Mouse (Mus musculus) liver, embryonic 16.5 days (tissue): ENCODE results near the gene Daxx. TPM values are rescaled to one million over a fixed set of nuclear protein-coding genes. Genes with fewer than 3 reads are reported as not detected.

Experiments
- ATAC-seq: fragments of 200-750 bp; cut with Nextera tagmentation; 2 replicates; pipeline ENCODE4 v1.8.0; 2017; ENCODE audit warnings: low read depth, mild to moderate bottlenecking, moderate number of reproducible peaks, moderate library complexity
- H3K27ac ChIP-seq: fragments of 300-500 bp; sonication (generic); 2 replicates; pipeline ENCODE4 v1.5.1; 2014; ENCODE audit warnings: mild to moderate bottlenecking, low read length
- H3K27me3 ChIP-seq: fragments of 300-500 bp; sonication (generic); 2 replicates; pipeline ENCODE4 v1.6.1; 2014; ENCODE audit warnings: low read depth, low read length, mixed read lengths; ENCODE audit not compliant: control insufficient read depth, insufficient read depth
- H3K36me3 ChIP-seq: fragments of 300-500 bp; sonication (generic); 2 replicates; pipeline ENCODE4 v1.6.1; 2014; ENCODE audit warnings: mild to moderate bottlenecking; ENCODE audit not compliant: control insufficient read depth, insufficient read depth
- H3K4me1 ChIP-seq: fragments of 300-500 bp; sonication (generic); 2 replicates; pipeline ENCODE4 v1.6.1; 2014; ENCODE audit warnings: low read depth, low read length, mixed read lengths; ENCODE audit not compliant: control insufficient read depth
- H3K4me2 ChIP-seq: fragments of 300-500 bp; sonication (generic); 2 replicates; pipeline ENCODE4 v1.6.1; 2014; ENCODE audit warnings: low read depth, low read length, mixed read lengths
- H3K4me3 ChIP-seq: fragments of 300-500 bp; sonication (generic); 2 replicates; pipeline ENCODE4 v1.5.1; 2014; ENCODE audit warnings: low read depth, mild to moderate bottlenecking, low read length
- H3K9ac ChIP-seq: fragments of 300-500 bp; sonication (generic); 2 replicates; pipeline ENCODE4 v1.6.1; 2014; ENCODE audit warnings: low read depth, low read length
- H3K9me3 ChIP-seq: fragments of 300-500 bp; sonication (generic); replicated peaks from 2 replicates; pipeline ENCODE4 v1.6.1; 2016; ENCODE audit warnings: low read length; ENCODE audit not compliant: control insufficient read depth
- WGBS: fragments of 180-500 bp; shearing (Covaris S2); extraction: QIAGEN DNeasy Blood & Tissue Kit; methylation state at CpG from one replicate; pipeline ENCODE4 v1.1.7; 2014; ENCODE audit not compliant: insufficient replicate concordance; 5-methylcytosine and 5-hydroxymethylcytosine counted together
- polyA plus RNA-seq: library from polyadenylated mRNA; unstranded; fragments of >200 nt; fragmentation: Nextera tagmentation; extraction: Ambion mirVana; gene quantifications from 2 replicates; pipeline ENCODE4 v1.2.1, GENCODE M21; 2015

Gene Daxx
- polyA plus RNA-seq, 1 experiment from 2014 or later, result 19.6 TPM

- no peak overlapping the region for H3K4me3 ChIP-seq
- no peak overlapping the region for H3K9ac ChIP-seq
- 76% methylated on average over 14 of the region's 14 CpGs for WGBS
- ATAC-seq, result no peak
- no peaks in the 10 kb centered on the region for H3K27me3 ChIP-seq
- H3K27ac ChIP-seq, result no peak overlapping the region
- H3K36me3 ChIP-seq, result peaks cover 6% of the 10 kb centered on the region; the same call in 1 of the 2 replicates
- no peak overlapping the region for H3K4me2 ChIP-seq
- H3K4me1 ChIP-seq, result peaks cover 30% of the 10 kb centered on the region
- no peaks in the 10 kb centered on the region for H3K9me3 ChIP-seq
Measured at GRCm38 (mm10) chr17:33932448-33932847, 23.2 kb downstream of the Daxx start.

GRCm38 (mm10) chr17:33932970-33933369 is 23.8 kb downstream of the Daxx start:
- Histone ChIP-seq H3K27me3 (no peaks in the 10 kb centered on the region), H3K4me3 (no peak overlapping the region), H3K9me3 (no peaks in the 10 kb centered on the region), H3K9ac (no peak overlapping the region), H3K4me1 (peaks cover 26% of the 10 kb centered on the region), H3K4me2 (no peak overlapping the region), H3K27ac (no peak overlapping the region), H3K36me3 (peaks cover 8% of the 10 kb centered on the region; the same call in 1 of the 2 replicates)
- WGBS, result 84% methylated on average over 15 of the region's 15 CpGs
- no peak for ATAC-seq

- Histone ChIP-seq H3K9me3 (no peaks in the 10 kb centered on the region), H3K36me3 (peaks cover 8% of the 10 kb centered on the region; the same call in 1 of the 2 replicates), H3K4me3 (no peak overlapping the region), H3K4me1 (peaks cover 25% of the 10 kb centered on the region), H3K27me3 (no peaks in the 10 kb centered on the region), H3K27ac (no peak overlapping the region), H3K9ac (no peak overlapping the region), H3K4me2 (no peak overlapping the region)
- ATAC-seq, result no peak
- WGBS, result 79% methylated on average over 21 of the region's 21 CpGs
Measured at GRCm38 (mm10) chr17:33935422-33936055, 26.3 kb downstream of the Daxx start.

- Histone ChIP-seq H3K9me3 (no peaks in the 10 kb centered on the region), H3K27ac (no peak overlapping the region), H3K9ac (no peak overlapping the region), H3K36me3 (peaks cover 8% of the 10 kb centered on the region; the same call in 1 of the 2 replicates), H3K4me1 (peaks cover 26% of the 10 kb centered on the region), H3K4me2 (no peak overlapping the region), H3K27me3 (no peaks in the 10 kb centered on the region), H3K4me3 (no peak overlapping the region)
- WGBS, result 81% methylated on average over 15 of the region's 15 CpGs
- ATAC-seq, result no peak
Measured at GRCm38 (mm10) chr17:33936993-33937392, 27.8 kb downstream of the Daxx start.

GRCm38 (mm10) chr17:33938783-33939182 is 29.6 kb downstream of the Daxx start:
- Histone ChIP-seq H3K9ac (no peak overlapping the region), H3K9me3 (no peaks in the 10 kb centered on the region), H3K4me2 (no peak overlapping the region), H3K4me1 (peaks cover 22% of the 10 kb centered on the region), H3K4me3 (no peak overlapping the region), H3K27ac (no peak overlapping the region), H3K36me3 (peaks cover 12% of the 10 kb centered on the region), H3K27me3 (no peaks in the 10 kb centered on the region)
- no peak for ATAC-seq
- 66% methylated on average over 11 of the region's 11 CpGs for WGBS

- Histone ChIP-seq H3K36me3 (peaks cover 18% of the 10 kb centered on the region), H3K4me2 (peak within 1 kb of the TSS; percentile 98), H3K9ac (peak within 1 kb of the TSS; percentile 77), H3K4me1 (peaks cover 22% of the 10 kb centered on the region), H3K4me3 (peak within 1 kb of the TSS; percentile 94), H3K27me3 (no peaks in the 10 kb centered on the region), H3K27ac (peak within 1 kb of the TSS; percentile 68), H3K9me3 (no peaks in the 10 kb centered on the region)
- under 1% methylated on average over 36 of the region's 36 CpGs for WGBS
- peak; percentile 90 for ATAC-seq
Measured at GRCm38 (mm10) chr17:33940206-33940805, 31.1 kb downstream of the Daxx start, which contains the start of the genes Pfdn6 and Wdr46. TSS of gene Pfdn6 (minus strand) at chr17:33940343. TSS of gene Wdr46 (plus strand) at chr17:33940660.

- peaks cover 22% of the 10 kb centered on the region for H3K4me1 ChIP-seq
Measured at GRCm38 (mm10) chr17:33940981-33941380, 31.8 kb downstream of the Daxx start.

GRCm38 (mm10) chr17:33941381-33941780 is 32.2 kb downstream of the Daxx start:
- Histone ChIP-seq H3K4me2 (peak overlapping the region; percentile 98), H3K27me3 (no peaks in the 10 kb centered on the region), H3K9me3 (no peaks in the 10 kb centered on the region), H3K4me3 (peak overlapping the region; percentile 94), H3K36me3 (peaks cover 18% of the 10 kb centered on the region), H3K4me1 (peaks cover 22% of the 10 kb centered on the region), H3K9ac (peak overlapping the region; percentile 77), H3K27ac (no peak overlapping the region)
- WGBS, result 38% methylated on average over 19 of the region's 19 CpGs
- ATAC-seq, result no peak

More at GRCm38 (mm10) chr17:33940981-33941380, 31.8 kb downstream of the Daxx start:
- Histone ChIP-seq H3K9ac (peak overlapping the region; percentile 77), H3K4me2 (peak overlapping the region; percentile 98), H3K9me3 (no peaks in the 10 kb centered on the region), H3K27me3 (no peaks in the 10 kb centered on the region), H3K4me3 (peak overlapping the region; percentile 94), H3K36me3 (peaks cover 18% of the 10 kb centered on the region), H3K27ac (no peak overlapping the region; the same call in 1 of the 2 replicates)
- ATAC-seq, result no peak
- WGBS, result 1% methylated on average over 26 of the region's 26 CpGs

GRCm38 (mm10) chr17:33943454-33943853 is 34.2 kb downstream of the Daxx start:
- Histone ChIP-seq H3K4me3 (no peak overlapping the region), H3K9ac (no peak overlapping the region), H3K4me1 (peaks cover 22% of the 10 kb centered on the region), H3K27ac (no peak overlapping the region), H3K4me2 (no peak overlapping the region), H3K36me3 (peaks cover 11% of the 10 kb centered on the region), H3K9me3 (no peaks in the 10 kb centered on the region), H3K27me3 (no peaks in the 10 kb centered on the region)
- 89% methylated on average over 15 of the region's 15 CpGs for WGBS
- no peak for ATAC-seq
